Comparison of ENCODE assay signal across 8 mouse cellular contexts in genomic region chr9:107723794-107724531, GRCm38 (mm10). TPM values are rescaled to one million over a fixed set of nuclear protein-coding genes. Genes with fewer than 3 reads are reported as not detected.
DNase-seq lines count a peak whose midpoint lies in the region; ATAC-seq and TF ChIP-seq lines count a peak whose summit lies in the region.

No protein-coding gene starts in this region.

- H3K4me1 ChIP-seq in heart, embryonic 10.5 days, result peaks cover 54% of the 10 kb centered on the region
- H3K4me1 ChIP-seq in lung, postnatal 0 days (ENCODE audit: insufficient read depth, low read depth, low read length), result peaks cover 15% of the 10 kb centered on the region; the same call in 1 of the 2 replicates
- peaks cover 29% of the 10 kb centered on the region for H3K4me1 ChIP-seq in stomach, embryonic 14.5 days (ENCODE audit: control insufficient read depth, insufficient read depth, low read length)

- WGBS in heart, embryonic 10.5 days, result 4% methylated on average over 11 of the region's 11 CpGs
- 0% methylated on average over 10 of the region's 11 CpGs for WGBS in lung, postnatal 0 days
- 1% methylated on average over 10 of the region's 11 CpGs for WGBS in stomach, embryonic 14.5 days

- no peak overlapping the region; the same call in 1 of the 2 replicates for H3K9ac ChIP-seq in lung, postnatal 0 days (replicated peaks; ENCODE audit: low read depth)
- H3K9ac ChIP-seq in stomach, embryonic 14.5 days (replicated peaks; ENCODE audit: low read depth, low read length), result no peak overlapping the region

- peak overlapping the region; percentile 33 for H3K4me2 ChIP-seq in lung, postnatal 0 days (replicated peaks; ENCODE audit: low read depth, low read length)
- peak overlapping the region; percentile 32 for H3K4me2 ChIP-seq in stomach, embryonic 14.5 days (replicated peaks; ENCODE audit: low read depth, low read length)

- peaks cover 30% of the 10 kb centered on the region for H3K27me3 ChIP-seq in heart, embryonic 10.5 days (ENCODE audit: insufficient read depth, poor library complexity, severe bottlenecking)
- H3K27me3 ChIP-seq in lung, postnatal 0 days (replicated peaks; ENCODE audit: insufficient read depth, low read length), result no peaks in the 10 kb centered on the region
- H3K27me3 ChIP-seq in stomach, embryonic 14.5 days (ENCODE audit: control insufficient read depth, insufficient read depth, low read length), result no peaks in the 10 kb centered on the region

- H3K27ac ChIP-seq in heart, embryonic 10.5 days, result peak overlapping the region; percentile 77
- H3K27ac ChIP-seq in lung, postnatal 0 days (ENCODE audit: low read length), result peak overlapping the region; percentile 79
- H3K27ac ChIP-seq in stomach, embryonic 14.5 days (ENCODE audit: low read length), result peak overlapping the region; percentile 23; the same call in 1 of the 2 replicates

- H3K4me3 ChIP-seq in heart, embryonic 10.5 days, result peak overlapping the region; percentile 43
- no peak overlapping the region; the same call in 1 of the 2 replicates for H3K4me3 ChIP-seq in lung, postnatal 0 days (ENCODE audit: low read depth, low read length)
- H3K4me3 ChIP-seq in stomach, embryonic 14.5 days (ENCODE audit: low read depth, low read length), result no peak overlapping the region

- peak; percentile 69 for DNase-seq in 416B (ENCODE audit: low read depth)
- DNase-seq in adrenal gland, postnatal 25 days, result peak; percentile 59
- DNase-seq in heart, embryonic 10.5 days (ENCODE audit: low spot score), result no peak
- DNase-seq in kidney, adult 9 months, result peak; percentile 88
- DNase-seq in lung, postnatal 0 days (ENCODE audit: low spot score), result peak; percentile 91
- no peak for DNase-seq in left cerebral cortex, adult 11 months (ENCODE audit: low spot score)
- no peak for DNase-seq in cerebellum, postnatal 25 days

- H3K36me3 ChIP-seq in heart, embryonic 10.5 days, result no peaks in the 10 kb centered on the region
- H3K36me3 ChIP-seq in lung, postnatal 0 days (ENCODE audit: insufficient read depth, low read length), result no peaks in the 10 kb centered on the region
- no peaks in the 10 kb centered on the region for H3K36me3 ChIP-seq in stomach, embryonic 14.5 days (ENCODE audit: control insufficient read depth, insufficient read depth, low read length)

- peak; percentile 45; the same call in 1 of the 2 replicates for TF ChIP-seq EP300 in lung, postnatal 0 days (IDR thresholded peaks at IDR 0.05)

- H3K9me3 ChIP-seq in heart, embryonic 10.5 days, result no peaks in the 10 kb centered on the region
- H3K9me3 ChIP-seq in lung, postnatal 0 days (ENCODE audit: low read length), result no peaks in the 10 kb centered on the region
- H3K9me3 ChIP-seq in stomach, embryonic 14.5 days (ENCODE audit: control insufficient read depth, low read depth, low read length), result no peaks in the 10 kb centered on the region

- no peak for TF ChIP-seq CTCF in lung, postnatal 0 days (IDR thresholded peaks at IDR 0.05)

- ATAC-seq in lung, postnatal 0 days, result peak; percentile 86
- peak; percentile 56; the same call in 1 of the 2 replicates for ATAC-seq in stomach, embryonic 14.5 days (ENCODE audit: insufficient number of reproducible peaks, insufficient read depth, low FRiP score, low read depth)

RNA-seq across cellular contexts. Expression of gene Sema3f, which starts 13.7 kb away (rescaled TPM):
- 23.1 and 23.6 TPM in 2 replicates for total RNA-seq in adrenal gland, postnatal 25 days (2021)
- polyA plus RNA-seq in heart, embryonic 10.5 days (2016; fragmentation: Nextera tagmentation; extraction: Ambion mirVana), result 4.7 and 13.2 TPM in 2 replicates
- polyA plus RNA-seq in lung, postnatal 0 days (2015; fragmentation: Nextera tagmentation; extraction: Ambion mirVana), result 23.4 and 24.9 TPM in 2 replicates
- polyA plus RNA-seq in stomach, embryonic 14.5 days (2014; fragmentation: Nextera tagmentation; extraction: Ambion mirVana), result 30.2 and 33.2 TPM in 2 replicates

RNA-seq across cellular contexts. Expression of gene Gnat1, which starts 44.5 kb away (rescaled TPM):
- not detected in 2 replicates for total RNA-seq in adrenal gland, postnatal 25 days (2021)
- 1.2 and 3.2 TPM in 2 replicates for polyA plus RNA-seq in heart, embryonic 10.5 days (2016; fragmentation: Nextera tagmentation; extraction: Ambion mirVana)
- polyA plus RNA-seq in lung, postnatal 0 days (2015; fragmentation: Nextera tagmentation; extraction: Ambion mirVana), result 0.23 and 0.30 TPM in 2 replicates
- 1.8 and 2.4 TPM in 2 replicates for polyA plus RNA-seq in stomach, embryonic 14.5 days (2014; fragmentation: Nextera tagmentation; extraction: Ambion mirVana)

RNA-seq across cellular contexts. Expression of gene Rbm5, which starts 46.8 kb away (rescaled TPM):
- total RNA-seq in adrenal gland, postnatal 25 days (2021), result 135 and 149 TPM in 2 replicates
- 131 and 159 TPM in 2 replicates for polyA plus RNA-seq in heart, embryonic 10.5 days (2016; fragmentation: Nextera tagmentation; extraction: Ambion mirVana)
- 119 and 128 TPM in 2 replicates for polyA plus RNA-seq in lung, postnatal 0 days (2015; fragmentation: Nextera tagmentation; extraction: Ambion mirVana)
- 204 and 205 TPM in 2 replicates for polyA plus RNA-seq in stomach, embryonic 14.5 days (2014; fragmentation: Nextera tagmentation; extraction: Ambion mirVana)

RNA-seq across cellular contexts. Expression of gene Slc38a3, which starts 54.6 kb away (rescaled TPM):
- 0.39 and 8.5 TPM in 2 replicates for total RNA-seq in adrenal gland, postnatal 25 days (2021)
- 4.2 and 4.5 TPM in 2 replicates for polyA plus RNA-seq in heart, embryonic 10.5 days (2016; fragmentation: Nextera tagmentation; extraction: Ambion mirVana)
- polyA plus RNA-seq in lung, postnatal 0 days (2015; fragmentation: Nextera tagmentation; extraction: Ambion mirVana), result 0.51 and 0.81 TPM in 2 replicates
- polyA plus RNA-seq in stomach, embryonic 14.5 days (2014; fragmentation: Nextera tagmentation; extraction: Ambion mirVana), result 3.7 and 7.1 TPM in 2 replicates

Comparison
In these comparisons a context has a peak if more than half of its experiments do, and no peak if none do; other contexts are left out.
1. DNase-seq: peak in 416B (single experiment), adrenal gland, postnatal 25 days (single experiment), kidney, adult 9 months (single experiment) and lung, postnatal 0 days (single experiment); none in heart, embryonic 10.5 days (single experiment), left cerebral cortex, adult 11 months (single experiment) and cerebellum, postnatal 25 days (0 of 2).
2. H3K27ac ChIP-seq: peak in every context shown above with its lines; median percentile 79 in lung, postnatal 0 days; 77 in heart, embryonic 10.5 days; 23 in stomach, embryonic 14.5 days.